Mouse (Mus musculus) liver, adult 2 months (tissue): ENCODE results near the gene Slc9a9. TPM values are rescaled to one million over a fixed set of nuclear protein-coding genes. Genes with fewer than 3 reads are reported as not detected.

Experiments
- DNase-seq: peaks from one replicate; pipeline ENCODE4 v3.0.0-alpha.2; 2011; ENCODE audit warnings: low read depth, low spot score; ENCODE audit errors: extremely low read depth
- H3K27ac ChIP-seq: fragments of 200-500 bp; replicated peaks from 2 replicates; pipeline ENCODE4 v1.5.1; 2012; ENCODE audit warnings: low read depth, mild to moderate bottlenecking, control low read depth, inconsistent platforms, low read length; ENCODE audit not compliant: insufficient read depth
- H3K27me3 ChIP-seq: fragments of 200-500 bp; 2 replicates; pipeline ENCODE4 v1.6.1; 2012; ENCODE audit warnings: mild to moderate bottlenecking, moderate library complexity, low read length, inconsistent platforms; ENCODE audit not compliant: control insufficient read depth, insufficient read depth
- H3K36me3 ChIP-seq: fragments of 200-500 bp; 2 replicates; pipeline ENCODE4 v1.6.1; 2012; ENCODE audit warnings: low read length, inconsistent platforms; ENCODE audit not compliant: control insufficient read depth, insufficient read depth
- H3K4me1 ChIP-seq: fragments of 200-500 bp; 2 replicates; pipeline ENCODE4 v1.6.1; 2011; ENCODE audit warnings: low read length; ENCODE audit not compliant: control insufficient read depth, insufficient read depth
- H3K4me3 ChIP-seq: fragments of 200-500 bp; 2 replicates; pipeline ENCODE4 v1.5.1; 2011; ENCODE audit warnings: low read depth, mild to moderate bottlenecking, control low read depth, low read length, moderate library complexity; ENCODE audit not compliant: insufficient read depth
- H3K79me2 ChIP-seq: fragments of 200-500 bp; 2 replicates; pipeline ENCODE4 v1.6.1; 2012; ENCODE audit warnings: inconsistent platforms, mild to moderate bottlenecking, low read length, moderate library complexity; ENCODE audit not compliant: control insufficient read depth, insufficient read depth
- H3K9ac ChIP-seq: fragments of 200-500 bp; 2 replicates; pipeline ENCODE4 v1.6.1; 2012; ENCODE audit warnings: low read depth, mild to moderate bottlenecking, control low read depth, inconsistent platforms, low read length
- CTCF ChIP-seq: fragments of 200-500 bp; IDR thresholded peaks from 2 replicates; pipeline ENCODE4 v1.5.1; 2011; ENCODE audit warnings: low read depth, low read length, control low read depth
- POLR2A ChIP-seq: fragments of 200-500 bp; IDR thresholded peaks from 2 replicates; pipeline ENCODE4 v1.6.1; 2011; ENCODE audit warnings: low read length, control low read depth; ENCODE audit not compliant: insufficient read depth; ENCODE audit errors: extremely low read depth
- WGBS: fragments of 180-500 bp; shearing (Covaris S2); methylation state at CpG from one replicate; pipeline ENCODE4 v1.1.7; 2018; 5-methylcytosine and 5-hydroxymethylcytosine counted together
- polyA plus RNA-seq: library from polyadenylated mRNA; depleted of rRNA; stranded (reverse); fragments of >200 nt; gene quantifications from 2 replicates; pipeline ENCODE4 v1.2.3, GENCODE M21; 2012
- total RNA-seq: library from RNA; depleted of rRNA; stranded (reverse); fragments of >200 nt; gene quantifications from 2 replicates; pipeline ENCODE4 v1.2.3, GENCODE M21; 2014

Slc9a9 gene
- total and polyA plus RNA-seq, 2 experiments, result 1.7 to 6.0 TPM

DNA sequence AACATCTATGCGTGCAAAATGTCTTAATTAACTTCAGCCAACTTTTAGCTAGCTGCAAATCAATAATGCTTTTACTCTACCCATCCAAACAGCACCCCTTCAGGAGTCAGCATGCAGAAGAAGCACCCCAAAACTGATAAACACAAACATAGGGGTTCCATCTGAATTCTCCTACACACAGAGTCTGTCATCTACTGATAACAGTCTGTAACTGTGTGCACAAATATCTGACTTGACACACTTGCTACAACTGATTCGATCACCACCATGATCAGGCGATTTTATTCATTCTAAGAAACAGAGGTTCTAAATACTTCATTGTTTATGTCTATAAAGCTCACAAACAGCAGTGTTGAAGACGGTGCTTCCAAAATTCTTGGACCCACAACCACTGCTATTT lies 171.3 kb downstream of the Slc9a9 start:
- H3K79me2 ChIP-seq, result no peaks in the 10 kb centered on the region
- no peak overlapping the region for H3K9ac ChIP-seq
- 80% methylated on average over 4 of the region's 4 CpGs for WGBS
- TF ChIP-seq POLR2A (no peak), CTCF (no peak)
- peaks cover 2% of the 10 kb centered on the region; the same call in 1 of the 2 replicates for H3K27me3 ChIP-seq
- no peak for DNase-seq
- no peaks in the 10 kb centered on the region for H3K4me1 ChIP-seq
- H3K4me3 ChIP-seq, result no peak overlapping the region
- H3K27ac ChIP-seq, result no peak overlapping the region
- H3K36me3 ChIP-seq, result no peaks in the 10 kb centered on the region

DNA sequence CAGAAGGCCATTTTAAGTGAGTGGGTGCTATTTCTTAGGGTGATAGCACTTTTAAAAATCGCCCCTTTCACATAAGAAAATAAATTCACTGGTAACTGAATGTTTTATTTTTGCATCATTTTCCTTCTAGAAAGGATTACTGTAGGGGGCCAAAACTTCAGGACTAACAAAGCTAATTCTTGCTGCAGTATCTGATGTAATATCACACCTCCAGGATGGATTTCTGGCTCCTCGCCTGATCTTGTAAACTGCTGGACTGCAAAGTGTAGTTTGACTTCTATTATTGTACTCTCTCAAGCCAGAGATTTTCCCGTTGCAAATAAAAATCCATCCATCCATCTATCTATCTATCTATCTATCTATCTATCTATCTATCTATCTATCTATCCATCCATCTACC lies 174.5 kb downstream of the Slc9a9 start:
- Histone ChIP-seq H3K36me3 (no peaks in the 10 kb centered on the region), H3K27ac (no peak overlapping the region), H3K79me2 (no peaks in the 10 kb centered on the region), H3K27me3 (no peaks in the 10 kb centered on the region), H3K9ac (no peak overlapping the region), H3K4me1 (no peaks in the 10 kb centered on the region), H3K4me3 (no peak overlapping the region)
- WGBS, result 75% methylated on average over 3 of the region's 3 CpGs
- TF ChIP-seq CTCF (no peak), POLR2A (no peak)
- DNase-seq, result no peak

GRCm38 (mm10) chr9:94847624-94848023 lies 177.9 kb downstream of the Slc9a9 start:
- H3K27me3 ChIP-seq, result no peaks in the 10 kb centered on the region
- 86% methylated on average over 6 of the region's 6 CpGs for WGBS
- no peak overlapping the region for H3K27ac ChIP-seq
- H3K9ac ChIP-seq, result no peak overlapping the region
- no peaks in the 10 kb centered on the region for H3K79me2 ChIP-seq
- no peak overlapping the region for H3K4me3 ChIP-seq
- no peak for TF ChIP-seq CTCF
- no peak for TF ChIP-seq POLR2A
- no peaks in the 10 kb centered on the region for H3K4me1 ChIP-seq
- H3K36me3 ChIP-seq, result no peaks in the 10 kb centered on the region
- no peak for DNase-seq

GRCm38 (mm10) chr9:94851550-94851949 lies 181.8 kb downstream of the Slc9a9 start:
- Histone ChIP-seq H3K4me1 (no peaks in the 10 kb centered on the region), H3K9ac (no peak overlapping the region), H3K27me3 (no peaks in the 10 kb centered on the region), H3K36me3 (no peaks in the 10 kb centered on the region), H3K27ac (no peak overlapping the region), H3K79me2 (no peaks in the 10 kb centered on the region), H3K4me3 (no peak overlapping the region)
- 65% methylated on average over 3 of the region's 3 CpGs for WGBS
- DNase-seq, result no peak
- no peak for TF ChIP-seq CTCF
- TF ChIP-seq POLR2A, result no peak

- DNase-seq, result no peak
- TF ChIP-seq POLR2A, result no peak
- no peak for TF ChIP-seq CTCF
- Histone ChIP-seq H3K79me2 (no peaks in the 10 kb centered on the region), H3K4me3 (no peak overlapping the region), H3K36me3 (no peaks in the 10 kb centered on the region), H3K27me3 (no peaks in the 10 kb centered on the region), H3K9ac (no peak overlapping the region), H3K27ac (no peak overlapping the region), H3K4me1 (no peaks in the 10 kb centered on the region)
- 57% methylated on average over 3 of the region's 3 CpGs for WGBS
Observed at GRCm38 (mm10) chr9:94856093-94856492, 186.4 kb downstream of the Slc9a9 start.

GRCm38 (mm10) chr9:94868557-94868956 lies 198.8 kb downstream of the Slc9a9 start:
- WGBS, result 74% methylated on average over 1 of the region's 1 CpGs
- no peak for DNase-seq
- no peak overlapping the region for H3K9ac ChIP-seq
- no peak overlapping the region for H3K4me3 ChIP-seq
- H3K79me2 ChIP-seq, result no peaks in the 10 kb centered on the region
- no peaks in the 10 kb centered on the region for H3K4me1 ChIP-seq
- no peak overlapping the region for H3K27ac ChIP-seq
- TF ChIP-seq CTCF (no peak), POLR2A (no peak)
- no peaks in the 10 kb centered on the region for H3K36me3 ChIP-seq
- no peaks in the 10 kb centered on the region for H3K27me3 ChIP-seq
